Mouse (Mus musculus) limb, embryonic 10.5 days (tissue): ENCODE results near the gene Ppm1d. TPM values are rescaled to one million over a fixed set of nuclear protein-coding genes. Genes with fewer than 3 reads are reported as not detected.

Experiments used
- DNase-seq: peaks from one replicate; pipeline ENCODE4 v3.0.0-alpha.2; 2017; ENCODE audit warnings: low spot score
- H3K27ac ChIP-seq: fragments of 300-500 bp; sonication (generic); 2 replicates; pipeline ENCODE4 v1.5.1; 2016; ENCODE audit warnings: mild to moderate bottlenecking
- H3K27me3 ChIP-seq: fragments of 300-500 bp; sonication (generic); 2 replicates; pipeline ENCODE4 v1.6.1; 2016; ENCODE audit warnings: low read depth, mild to moderate bottlenecking; ENCODE audit not compliant: poor library complexity, severe bottlenecking
- H3K36me3 ChIP-seq: fragments of 300-500 bp; sonication (generic); 2 replicates; pipeline ENCODE4 v1.6.1; 2016; ENCODE audit warnings: mild to moderate bottlenecking, moderate library complexity
- H3K4me1 ChIP-seq: fragments of 300-500 bp; sonication (generic); 2 replicates; pipeline ENCODE4 v1.6.1; 2016
- H3K4me3 ChIP-seq: fragments of 300-500 bp; sonication (generic); 2 replicates; pipeline ENCODE4 v1.5.1; 2016; ENCODE audit warnings: mild to moderate bottlenecking, moderate library complexity
- H3K9me3 ChIP-seq: fragments of 300-500 bp; sonication (generic); replicated peaks from 2 replicates; pipeline ENCODE4 v1.6.1; 2016; ENCODE audit warnings: mild to moderate bottlenecking
- WGBS: fragments of 180-500 bp; shearing (Covaris S2); methylation state at CpG from one replicate; pipeline ENCODE4 v1.1.7; 2016; 5-methylcytosine and 5-hydroxymethylcytosine counted together
- polyA plus RNA-seq: library from polyadenylated mRNA; unstranded; fragments of >200 nt; fragmentation: Nextera tagmentation; extraction: Ambion mirVana; gene quantifications from 2 replicates; pipeline ENCODE4 v1.2.1, GENCODE M21; 2016

Gene Ppm1d
- polyA plus RNA-seq, 1 experiment from 2014 or later: 24.7 TPM

- DNase-seq: no peak
- Histone ChIP-seq H3K9me3 (no peaks in the 10 kb centered on the region), H3K36me3 (no peaks in the 10 kb centered on the region), H3K27me3 (no peaks in the 10 kb centered on the region), H3K27ac (no peak overlapping the region), H3K4me3 (no peak overlapping the region), H3K4me1 (no peaks in the 10 kb centered on the region)
- WGBS: 62% methylated on average over 4 of the region's 4 CpGs
These were observed 4.3 kb upstream of the Ppm1d start for GRCm38 (mm10) chr11:85306577-85307260.

- Histone ChIP-seq H3K4me3 (no peak overlapping the region), H3K4me1 (peaks cover 16% of the 10 kb centered on the region), H3K27me3 (no peaks in the 10 kb centered on the region), H3K27ac (no peak overlapping the region), H3K36me3 (peaks cover 6% of the 10 kb centered on the region; the same call in 1 of the 2 replicates), H3K9me3 (no peaks in the 10 kb centered on the region)
- 82% methylated on average over 2 of the region's 2 CpGs for WGBS
- DNase-seq: no peak
These were observed 2.2 kb upstream of the Ppm1d start for GRCm38 (mm10) chr11:85308799-85309198.

- H3K27ac ChIP-seq: peak overlapping the region; percentile 96
- H3K36me3 ChIP-seq: peaks cover 21% of the 10 kb centered on the region
- peak overlapping the region; percentile 97 for H3K4me3 ChIP-seq
- H3K27me3 ChIP-seq: no peaks in the 10 kb centered on the region
- 4% methylated on average over 15 of the region's 15 CpGs for WGBS
- DNase-seq: no peak
- H3K4me1 ChIP-seq: peaks cover 16% of the 10 kb centered on the region
- H3K9me3 ChIP-seq: no peaks in the 10 kb centered on the region
These were observed 684 bp upstream of the Ppm1d start for GRCm38 (mm10) chr11:85310407-85310712.

- peak overlapping the region; percentile 96 for H3K27ac ChIP-seq
- H3K4me3 ChIP-seq: peak overlapping the region; percentile 97
- under 1% methylated on average over 56 of the region's 56 CpGs for WGBS
- peaks cover 16% of the 10 kb centered on the region for H3K4me1 ChIP-seq
- H3K9me3 ChIP-seq: no peaks in the 10 kb centered on the region
- no peaks in the 10 kb centered on the region for H3K27me3 ChIP-seq
- DNase-seq: peak; percentile 63
- peaks cover 34% of the 10 kb centered on the region for H3K36me3 ChIP-seq
These were observed 824 bp downstream of the Ppm1d start for GRCm38 (mm10) chr11:85311645-85312490.

GRCm38 (mm10) chr11:85312818-85313217 is 1.8 kb downstream of the Ppm1d start:
- 57% methylated on average over 2 of the region's 2 CpGs for WGBS
- H3K36me3 ChIP-seq: peaks cover 38% of the 10 kb centered on the region
- H3K27ac ChIP-seq: no peak overlapping the region
- peaks cover 16% of the 10 kb centered on the region for H3K4me1 ChIP-seq
- H3K4me3 ChIP-seq: peak overlapping the region; percentile 97
- H3K27me3 ChIP-seq: no peaks in the 10 kb centered on the region
- no peak for DNase-seq
- no peaks in the 10 kb centered on the region for H3K9me3 ChIP-seq

GRCm38 (mm10) chr11:85313361-85313760 is 2.3 kb downstream of the Ppm1d start:
- no peak for DNase-seq
- Histone ChIP-seq H3K4me3 (peak overlapping the region; percentile 97), H3K27ac (no peak overlapping the region)

GRCm38 (mm10) chr11:85323567-85324330 is 12.7 kb downstream of the Ppm1d start:
- Histone ChIP-seq H3K27me3 (no peaks in the 10 kb centered on the region), H3K27ac (no peak overlapping the region), H3K9me3 (no peaks in the 10 kb centered on the region), H3K36me3 (peaks cover 51% of the 10 kb centered on the region), H3K4me1 (no peaks in the 10 kb centered on the region), H3K4me3 (no peak overlapping the region)
- 94% methylated on average over 9 of the region's 9 CpGs for WGBS
- no peak for DNase-seq

More at GRCm38 (mm10) chr11:85313361-85313760, 2.3 kb downstream of the Ppm1d start:
- peaks cover 41% of the 10 kb centered on the region for H3K36me3 ChIP-seq
- peaks cover 16% of the 10 kb centered on the region for H3K4me1 ChIP-seq
- H3K27me3 ChIP-seq: no peaks in the 10 kb centered on the region
- no peaks in the 10 kb centered on the region for H3K9me3 ChIP-seq
- WGBS: 93% methylated on average over 3 of the region's 3 CpGs

- WGBS: 95% methylated on average over 3 of the region's 3 CpGs
- peaks cover 81% of the 10 kb centered on the region for H3K36me3 ChIP-seq
These were observed 17.7 kb downstream of the Ppm1d start for GRCm38 (mm10) chr11:85328717-85329116.

GRCm38 (mm10) chr11:85329167-85329894 is 18.3 kb downstream of the Ppm1d start:
- no peak for DNase-seq
- H3K4me1 ChIP-seq: no peaks in the 10 kb centered on the region
- H3K9me3 ChIP-seq: no peaks in the 10 kb centered on the region
- H3K27me3 ChIP-seq: no peaks in the 10 kb centered on the region
- no peak overlapping the region for H3K27ac ChIP-seq
- WGBS: 95% methylated on average over 7 of the region's 7 CpGs
- H3K4me3 ChIP-seq: no peak overlapping the region
- H3K36me3 ChIP-seq: peaks cover 81% of the 10 kb centered on the region

More at GRCm38 (mm10) chr11:85328717-85329116, 17.7 kb downstream of the Ppm1d start:
- Histone ChIP-seq H3K27ac (no peak overlapping the region), H3K4me1 (no peaks in the 10 kb centered on the region), H3K4me3 (no peak overlapping the region), H3K27me3 (no peaks in the 10 kb centered on the region), H3K9me3 (no peaks in the 10 kb centered on the region)
- no peak for DNase-seq

- WGBS: 45% methylated on average over 4 of the region's 4 CpGs
- Histone ChIP-seq H3K36me3 (peaks cover 98% of the 10 kb centered on the region), H3K9me3 (no peaks in the 10 kb centered on the region), H3K27ac (no peak overlapping the region), H3K27me3 (no peaks in the 10 kb centered on the region), H3K4me3 (no peak overlapping the region), H3K4me1 (no peaks in the 10 kb centered on the region)
- no peak for DNase-seq
These were observed 23.7 kb downstream of the Ppm1d start for GRCm38 (mm10) chr11:85334778-85335177.

GRCm38 (mm10) chr11:85339173-85339831 is 28.3 kb downstream of the Ppm1d start:
- Histone ChIP-seq H3K9me3 (no peaks in the 10 kb centered on the region), H3K27ac (no peak overlapping the region), H3K4me3 (no peak overlapping the region), H3K27me3 (no peaks in the 10 kb centered on the region), H3K4me1 (no peaks in the 10 kb centered on the region), H3K36me3 (peaks cover 98% of the 10 kb centered on the region)
- DNase-seq: no peak
- 97% methylated on average over 6 of the region's 6 CpGs for WGBS

- no peak overlapping the region for H3K4me3 ChIP-seq
- WGBS: 93% methylated on average over 7 of the region's 7 CpGs
These were observed 29.1 kb downstream of the Ppm1d start for GRCm38 (mm10) chr11:85340070-85340616.

More at GRCm38 (mm10) chr11:85340070-85340616, 29.1 kb downstream of the Ppm1d start:
- DNase-seq: no peak
- peaks cover 91% of the 10 kb centered on the region for H3K36me3 ChIP-seq
- no peaks in the 10 kb centered on the region for H3K4me1 ChIP-seq
- no peak overlapping the region for H3K27ac ChIP-seq
- H3K27me3 ChIP-seq: no peaks in the 10 kb centered on the region
- H3K9me3 ChIP-seq: no peaks in the 10 kb centered on the region
